Mouse (Mus musculus) limb, embryonic 14.5 days (tissue): ENCODE measurements around the gene Fam3b. TPM values are rescaled to one million over a fixed set of nuclear protein-coding genes. Genes with fewer than 3 reads are reported as not detected.

ENCODE experiments used
- ATAC-seq: fragments of 200-750 bp; cut with Nextera tagmentation; 2 replicates; pipeline ENCODE4 v1.8.0; 2017; ENCODE audit warnings: low read depth, moderate number of reproducible peaks, moderate TSS enrichment; ENCODE audit not compliant: low FRiP score
- DNase-seq: peaks from one replicate; pipeline ENCODE4 v3.0.0-alpha.2; 2015; ENCODE audit warnings: low spot score
- H3K27ac ChIP-seq: fragments of 300-500 bp; sonication (generic); replicated peaks from 2 replicates; pipeline ENCODE4 v1.5.1; 2014; ENCODE audit warnings: low read depth, mild to moderate bottlenecking, low read length, moderate library complexity, mixed read lengths
- H3K27me3 ChIP-seq: fragments of 300-500 bp; sonication (generic); 2 replicates; pipeline ENCODE4 v1.6.1; 2014; ENCODE audit warnings: low read length, mixed read lengths; ENCODE audit not compliant: control insufficient read depth, insufficient read depth
- H3K36me3 ChIP-seq: fragments of 300-500 bp; sonication (generic); 2 replicates; pipeline ENCODE4 v1.6.1; 2014; ENCODE audit warnings: mild to moderate bottlenecking, low read length, moderate library complexity, mixed read lengths; ENCODE audit not compliant: control insufficient read depth, insufficient read depth
- H3K4me1 ChIP-seq: fragments of 300-500 bp; sonication (generic); 2 replicates; pipeline ENCODE4 v1.6.1; 2014; ENCODE audit warnings: antibody characterized with exemption, low read length, mixed read lengths; ENCODE audit not compliant: control insufficient read depth, insufficient read depth
- H3K4me2 ChIP-seq: fragments of 300-500 bp; sonication (generic); replicated peaks from 2 replicates; pipeline ENCODE4 v1.6.1; 2014; ENCODE audit warnings: low read depth, mild to moderate bottlenecking, low read length, moderate library complexity; ENCODE audit not compliant: severe bottlenecking
- H3K4me3 ChIP-seq: fragments of 300-500 bp; sonication (generic); replicated peaks from 2 replicates; pipeline ENCODE4 v1.5.1; 2014; ENCODE audit warnings: low read length
- H3K9ac ChIP-seq: fragments of 300-500 bp; sonication (generic); 2 replicates; pipeline ENCODE4 v1.6.1; 2014; ENCODE audit warnings: mild to moderate bottlenecking, low read depth, low read length, moderate library complexity; ENCODE audit not compliant: severe bottlenecking
- H3K9me3 ChIP-seq: fragments of 300-500 bp; sonication (generic); 2 replicates; pipeline ENCODE4 v1.6.1; 2016; ENCODE audit warnings: low read length; ENCODE audit not compliant: control insufficient read depth
- POLR2A ChIP-seq: fragments of 200-500 bp; IDR thresholded peaks from 2 replicates; pipeline ENCODE4 v1.8.0; 2012; ENCODE audit warnings: inconsistent platforms, mild to moderate bottlenecking, moderate library complexity, borderline replicate concordance; ENCODE audit not compliant: insufficient read depth, insufficient read length; ENCODE audit errors: extremely low read depth
- WGBS: fragments of 180-500 bp; shearing (Covaris S2); extraction: QIAGEN DNeasy Blood & Tissue Kit; methylation state at CpG from one replicate; pipeline ENCODE4 v1.1.7; 2014; 5-methylcytosine and 5-hydroxymethylcytosine counted together
- polyA plus RNA-seq, 2 experiments: library from polyadenylated mRNA; depleted of rRNA in 1 of 2; stranded (reverse) in 1 of 2; unstranded in 1 of 2; fragments of >200 nt; fragmentation: Nextera tagmentation in 1 of 2; extraction: Ambion mirVana in 1 of 2; gene quantifications; 2 replicates each; pipeline versions ENCODE4 v1.2.1 to v1.2.3; 2012 to 2014

Gene Fam3b
- polyA plus RNA-seq, 2 experiments, result not detected

DNA sequence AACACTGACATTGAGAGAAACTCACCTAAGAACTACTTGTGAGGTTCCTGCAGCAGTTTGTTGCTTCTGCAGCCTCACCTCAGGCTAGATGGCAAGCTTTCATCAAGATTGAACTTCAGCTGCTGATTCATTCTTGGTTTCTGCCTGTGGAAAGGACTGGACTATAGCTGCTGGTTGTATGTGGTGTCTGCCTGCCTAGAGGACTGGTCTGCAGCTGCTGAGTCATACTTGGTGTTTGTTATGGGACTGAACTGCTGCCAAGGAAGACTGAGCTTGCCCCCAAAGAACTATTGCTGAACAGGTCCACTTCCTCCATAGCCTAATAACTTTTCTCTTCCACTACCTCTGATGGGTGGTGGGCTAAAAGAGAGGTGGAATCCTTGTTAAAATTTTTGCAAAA lies 67.2 kb downstream of the Fam3b start:
- H3K4me2 ChIP-seq, result no peak overlapping the region
- H3K36me3 ChIP-seq, result no peaks in the 10 kb centered on the region
- DNase-seq (no peak), ATAC-seq (no peak)
- H3K4me3 ChIP-seq, result no peak overlapping the region
- no peaks in the 10 kb centered on the region for H3K27me3 ChIP-seq
- no peaks in the 10 kb centered on the region for H3K9me3 ChIP-seq
- H3K9ac ChIP-seq, result no peak overlapping the region
- H3K27ac ChIP-seq, result no peak overlapping the region
- TF ChIP-seq POLR2A, result no peak
- H3K4me1 ChIP-seq, result no peaks in the 10 kb centered on the region

DNA sequence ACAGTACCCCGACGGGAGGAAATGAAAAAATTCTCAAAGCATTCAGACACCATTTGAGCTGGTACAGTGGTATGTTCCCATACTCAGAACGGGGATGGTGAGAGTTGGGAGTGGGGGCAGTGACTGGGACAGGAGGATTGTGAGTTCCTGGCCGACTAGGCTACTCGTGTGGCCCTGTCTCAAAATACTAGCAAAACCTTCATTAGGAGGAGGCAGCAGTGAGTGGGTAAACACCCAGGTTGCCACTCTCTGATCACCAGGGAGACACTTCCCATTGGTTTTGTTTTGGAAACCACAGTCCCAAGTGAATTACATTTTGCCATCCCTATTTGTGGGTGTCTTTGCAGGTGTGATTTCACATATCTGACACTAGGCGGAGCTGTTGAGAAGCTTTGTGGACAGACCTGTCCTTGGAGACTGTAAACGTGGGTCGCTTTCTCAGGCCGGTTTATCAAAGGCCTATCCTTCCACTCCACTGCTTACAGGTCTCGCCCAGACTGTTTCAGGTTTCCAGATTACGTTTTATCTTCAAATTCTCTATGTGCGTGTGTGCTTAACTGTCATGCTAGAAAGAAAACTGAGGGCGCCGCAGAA lies 70.8 kb downstream of the Fam3b start:
- H3K9me3 ChIP-seq, result no peaks in the 10 kb centered on the region
- 52% methylated on average over 14 of the region's 14 CpGs for WGBS
- no peaks in the 10 kb centered on the region for H3K36me3 ChIP-seq
- DNase-seq (peak; percentile 71), ATAC-seq (no peak)
- TF ChIP-seq POLR2A, result no peak
- no peak overlapping the region for H3K27ac ChIP-seq
- H3K4me1 ChIP-seq, result no peaks in the 10 kb centered on the region
- H3K27me3 ChIP-seq, result no peaks in the 10 kb centered on the region
- no peak overlapping the region for H3K4me2 ChIP-seq
- no peak overlapping the region for H3K4me3 ChIP-seq
- no peak overlapping the region for H3K9ac ChIP-seq

DNA sequence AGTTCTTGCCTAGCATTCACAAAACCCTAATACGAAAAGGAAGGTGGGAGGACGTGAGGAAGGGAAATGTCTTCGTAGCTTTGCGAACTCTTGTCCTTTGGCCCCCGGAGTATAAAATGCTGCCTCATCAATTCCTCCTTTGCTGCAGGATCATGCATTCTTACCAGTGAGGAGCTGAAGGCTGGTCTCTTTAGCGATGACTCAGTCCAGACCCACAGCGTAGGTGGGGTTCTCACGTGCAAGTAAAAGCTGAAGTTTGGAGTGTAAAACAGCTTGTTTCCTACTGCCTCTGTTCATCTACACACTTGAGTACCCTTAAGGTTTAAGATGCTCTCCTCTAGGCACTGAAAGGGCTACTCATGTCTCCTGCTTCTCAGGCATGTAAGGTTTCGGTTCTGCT lies 72.6 kb downstream of the Fam3b start:
- H3K27me3 ChIP-seq, result no peaks in the 10 kb centered on the region
- no peaks in the 10 kb centered on the region for H3K9me3 ChIP-seq
- no peaks in the 10 kb centered on the region for H3K4me1 ChIP-seq
- DNase-seq (no peak), ATAC-seq (no peak)
- H3K27ac ChIP-seq, result no peak overlapping the region
- H3K9ac ChIP-seq, result no peak overlapping the region
- H3K4me3 ChIP-seq, result no peak overlapping the region
- WGBS, result 84% methylated on average over 9 of the region's 9 CpGs
- TF ChIP-seq POLR2A, result no peak
- H3K36me3 ChIP-seq, result no peaks in the 10 kb centered on the region
- no peak overlapping the region for H3K4me2 ChIP-seq

DNA sequence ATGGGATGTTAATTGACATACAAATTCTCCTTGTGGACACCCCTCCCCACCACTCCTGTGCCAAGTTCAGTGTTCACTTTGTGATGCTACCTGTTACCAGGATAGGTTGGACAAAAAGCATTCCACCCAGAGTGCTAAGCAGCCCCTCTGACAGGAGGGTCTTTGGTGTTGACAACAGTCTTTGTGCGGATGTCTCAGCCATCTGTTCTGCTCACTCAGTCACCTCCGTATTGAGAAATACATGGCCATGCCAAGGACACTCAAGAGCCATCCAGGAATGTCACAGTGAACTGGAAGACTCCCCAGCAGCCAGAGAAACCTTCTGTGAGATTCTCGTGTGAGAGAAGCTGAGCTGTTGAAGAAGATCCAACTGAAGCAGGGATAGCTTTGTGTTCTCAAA lies 76.4 kb downstream of the Fam3b start:
- Histone ChIP-seq H3K9ac (no peak overlapping the region), H3K4me1 (no peaks in the 10 kb centered on the region), H3K4me3 (no peak overlapping the region), H3K27me3 (no peaks in the 10 kb centered on the region), H3K27ac (no peak overlapping the region), H3K4me2 (no peak overlapping the region), H3K36me3 (no peaks in the 10 kb centered on the region), H3K9me3 (no peaks in the 10 kb centered on the region)
- no peak for DNase-seq
- 76% methylated on average over 3 of the region's 3 CpGs for WGBS
- no peak for ATAC-seq
- no peak for TF ChIP-seq POLR2A

DNA sequence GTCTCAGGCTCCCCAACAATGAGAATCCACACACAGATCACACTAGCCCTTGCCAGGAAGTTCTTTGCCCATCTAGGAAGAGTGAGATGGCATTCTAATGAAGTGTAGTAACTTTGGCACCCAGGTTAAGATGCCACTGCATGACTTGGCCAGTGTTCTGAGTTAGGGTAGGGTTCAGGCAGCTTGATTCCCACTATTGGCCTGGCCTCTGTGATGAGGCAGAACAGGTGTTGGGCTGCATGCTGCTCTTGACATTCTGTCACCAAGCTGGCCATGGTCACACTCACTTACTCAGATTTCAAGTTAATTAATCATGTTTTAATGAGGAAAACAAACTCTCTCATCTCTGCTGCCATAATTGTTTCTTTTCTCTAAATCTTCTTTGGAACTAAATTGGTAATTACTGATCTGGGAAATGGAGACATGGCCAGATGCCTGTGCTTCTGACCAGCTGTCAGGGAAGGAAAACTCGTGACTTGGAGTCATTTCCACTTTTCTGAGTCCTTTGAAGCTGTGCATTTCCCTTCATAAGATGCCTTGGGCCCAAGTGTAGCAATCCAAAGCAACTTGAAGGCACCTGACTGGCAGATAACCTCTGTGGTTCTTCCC lies 77.1 kb downstream of the Fam3b start:
- no peak overlapping the region for H3K27ac ChIP-seq
- H3K4me2 ChIP-seq, result no peak overlapping the region
- H3K4me1 ChIP-seq, result no peaks in the 10 kb centered on the region
- H3K4me3 ChIP-seq, result no peak overlapping the region
- H3K36me3 ChIP-seq, result no peaks in the 10 kb centered on the region
- no peaks in the 10 kb centered on the region for H3K27me3 ChIP-seq
- 15% methylated on average over 1 of the region's 1 CpGs for WGBS
- H3K9me3 ChIP-seq, result no peaks in the 10 kb centered on the region
- DNase-seq, result no peak
- no peak for TF ChIP-seq POLR2A
- no peak for ATAC-seq
- no peak overlapping the region for H3K9ac ChIP-seq

DNA sequence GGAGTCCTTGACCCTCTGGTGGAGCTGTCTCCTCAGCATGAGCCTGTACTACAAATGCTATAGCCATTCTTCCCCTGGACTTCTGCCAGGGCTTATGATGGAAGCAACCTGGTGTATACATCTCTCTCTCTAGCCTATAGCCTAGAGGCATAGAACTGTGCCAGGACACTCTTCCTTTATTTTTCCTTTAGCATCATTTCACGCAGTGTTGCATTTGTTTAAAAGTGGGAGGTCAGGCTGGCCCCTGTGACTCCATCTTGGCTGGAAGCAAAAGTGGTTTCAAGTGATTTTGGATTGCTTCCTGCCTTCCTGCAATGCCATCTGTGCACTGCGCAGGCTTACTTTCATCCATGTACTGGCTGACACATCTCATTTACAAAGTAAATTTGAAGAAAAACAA lies 80.4 kb downstream of the Fam3b start:
- WGBS, result 67% methylated on average over 2 of the region's 2 CpGs
- H3K4me2 ChIP-seq, result no peak overlapping the region
- no peaks in the 10 kb centered on the region for H3K4me1 ChIP-seq

More for the DNA sequence above, 80.4 kb downstream of the Fam3b start:
- H3K27me3 ChIP-seq, result no peaks in the 10 kb centered on the region
- no peak for TF ChIP-seq POLR2A
- no peak overlapping the region for H3K27ac ChIP-seq
- no peaks in the 10 kb centered on the region for H3K9me3 ChIP-seq
- DNase-seq (no peak), ATAC-seq (no peak)
- H3K36me3 ChIP-seq, result no peaks in the 10 kb centered on the region
- no peak overlapping the region for H3K4me3 ChIP-seq
- no peak overlapping the region for H3K9ac ChIP-seq
